Mouse (Mus musculus): ENCODE measurements around the gene Gm20708. TPM values are rescaled to one million over a fixed set of nuclear protein-coding genes. Genes with fewer than 3 reads are reported as not detected.
A peak's percentile ranks its signal among the peaks of the same experiment; 100 is the strongest.

The Gm20708 gene
- polyA plus RNA-seq, 1 experiment from 2014 or later = 0.78 TPM

DNA sequence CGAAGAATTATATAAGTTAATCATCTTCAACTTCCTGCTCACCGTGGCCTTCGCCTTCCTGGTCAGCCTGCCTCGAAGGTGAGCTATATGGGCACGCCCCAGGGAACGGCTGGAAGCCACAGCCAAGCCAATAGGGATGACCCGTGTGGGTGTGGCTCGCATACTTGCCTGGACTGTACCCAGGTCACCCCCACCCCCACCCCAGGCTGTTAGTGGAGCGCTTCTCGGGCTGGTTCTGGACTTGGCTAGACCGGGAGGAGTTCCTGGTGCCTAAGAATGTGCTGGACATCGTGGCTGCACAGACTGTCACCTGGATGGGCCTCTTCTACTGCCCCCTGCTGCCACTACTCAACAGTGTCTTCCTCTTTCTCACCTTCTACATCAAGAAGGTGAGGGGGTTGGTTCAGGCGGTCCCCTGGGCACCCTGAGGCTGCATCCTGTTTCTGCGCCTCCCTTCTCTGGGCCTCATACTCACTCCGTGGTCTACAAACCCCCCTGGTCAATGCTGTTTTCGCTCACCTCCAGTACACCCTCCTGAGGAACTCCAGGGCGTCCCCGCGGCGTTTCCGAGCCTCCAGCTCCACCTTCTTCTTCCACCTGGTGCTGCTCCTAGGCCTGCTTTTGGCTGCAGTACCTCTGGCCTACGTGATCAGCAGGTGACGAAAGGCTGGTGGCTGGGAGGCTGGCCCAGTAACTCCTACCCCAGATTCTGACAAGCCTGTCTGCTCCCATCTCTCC, 18.6 kb upstream of the Gm20708 start:
- POLR2A ChIA-PET = interaction anchor here (1.1 to 1.5 kb wide), 2 partner anchors 20 to 35 kb away, joined by 3 read pairs; partner anchors contain the start of genes Afmid and Tk1
- DNase-seq (ENCODE audit: low read depth, low spot score) (no peak), ATAC-seq (peak; percentile 44)
- no peak for TF ChIP-seq CTCF (IDR thresholded peaks at IDR 0.05)
- CTCF ChIA-PET = interaction anchor here (1.1 to 3.1 kb wide), 9 partner anchors 15 to 406 kb away, joined by 3 to 19 read pairs (median 5); no protein-coding TSS in a partner anchor
- no peaks in the 10 kb centered on the region for H3K27me3 ChIP-seq
- in situ Hi-C loops (cut with MboI; ENCODE audit: low pct_unique_long_range_greater_than_20kb) = no loop called here

DNA sequence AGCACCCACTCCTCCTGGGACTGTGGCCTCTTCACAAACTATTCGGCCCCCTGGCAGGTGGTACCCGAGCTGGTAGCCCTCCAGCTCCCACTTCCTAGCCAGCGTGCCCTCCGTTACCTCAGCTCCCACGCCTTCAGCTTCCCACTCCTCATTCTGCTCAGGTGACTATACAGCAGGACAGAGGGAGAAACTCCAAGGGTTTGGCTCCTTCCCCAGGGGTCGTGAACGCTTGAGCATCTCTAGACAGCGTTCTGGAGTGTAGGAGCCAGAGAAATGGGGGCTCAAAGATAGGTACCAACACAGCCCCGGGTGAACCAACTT, 18.1 kb upstream of the Gm20708 start:
- ChIA-PET POLR2A (no interaction called here), CTCF (interaction anchor here (3.0 to 3.1 kb wide), 2 partner anchors 26 to 33 kb away, joined by 13 to 19 read pairs; no protein-coding TSS in a partner anchor)
- in situ Hi-C loops (cut with MboI; ENCODE audit: low pct_unique_long_range_greater_than_20kb) = no loop called here

DNA sequence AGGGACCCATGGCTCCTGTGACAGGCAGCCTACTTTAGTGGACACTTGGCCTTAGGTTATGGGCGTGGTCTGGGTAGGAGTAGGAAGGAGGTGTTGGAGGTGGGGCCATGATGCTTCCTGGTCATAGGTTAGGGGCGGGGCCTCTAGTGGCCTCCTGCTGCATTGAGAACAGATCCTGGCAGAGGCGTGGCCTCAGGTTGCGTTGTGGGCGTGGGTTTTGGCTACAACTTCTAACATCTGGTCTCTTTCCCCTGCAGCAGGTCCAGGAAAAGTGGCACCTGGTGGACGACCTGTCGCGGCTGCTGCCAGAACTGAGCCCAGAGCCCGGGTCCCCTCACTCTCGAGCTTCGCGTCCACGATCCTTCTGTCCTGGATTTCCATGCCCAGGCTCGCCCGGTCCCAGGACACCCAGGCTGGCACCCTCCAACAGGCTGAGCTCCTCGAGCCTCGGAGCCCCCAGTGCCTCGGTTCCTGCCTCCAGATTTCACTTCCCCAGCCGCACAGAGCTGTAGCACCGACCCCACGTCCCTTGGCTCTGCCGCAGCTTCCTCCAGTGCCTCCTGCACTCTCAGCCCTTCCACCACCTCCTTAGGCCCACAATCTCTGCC, 17.1 kb upstream of the Gm20708 start:
- H3K27me3 ChIP-seq = no peaks in the 10 kb centered on the region
- TF ChIP-seq CTCF (IDR thresholded peaks at IDR 0.05) = no peak
- no peak for DNase-seq (ENCODE audit: low read depth, low spot score)
- POLR2A ChIA-PET = no interaction called here
- ATAC-seq = no peak
- in situ Hi-C loops (cut with MboI; ENCODE audit: low pct_unique_long_range_greater_than_20kb) = no loop called here
- CTCF ChIA-PET = no interaction called here

More for the DNA sequence above, 18.1 kb upstream of the Gm20708 start:
- no peaks in the 10 kb centered on the region for H3K27me3 ChIP-seq
- ATAC-seq (no peak), DNase-seq (ENCODE audit: low read depth, low spot score) (no peak)
- no peak for TF ChIP-seq CTCF (IDR thresholded peaks at IDR 0.05)

DNA sequence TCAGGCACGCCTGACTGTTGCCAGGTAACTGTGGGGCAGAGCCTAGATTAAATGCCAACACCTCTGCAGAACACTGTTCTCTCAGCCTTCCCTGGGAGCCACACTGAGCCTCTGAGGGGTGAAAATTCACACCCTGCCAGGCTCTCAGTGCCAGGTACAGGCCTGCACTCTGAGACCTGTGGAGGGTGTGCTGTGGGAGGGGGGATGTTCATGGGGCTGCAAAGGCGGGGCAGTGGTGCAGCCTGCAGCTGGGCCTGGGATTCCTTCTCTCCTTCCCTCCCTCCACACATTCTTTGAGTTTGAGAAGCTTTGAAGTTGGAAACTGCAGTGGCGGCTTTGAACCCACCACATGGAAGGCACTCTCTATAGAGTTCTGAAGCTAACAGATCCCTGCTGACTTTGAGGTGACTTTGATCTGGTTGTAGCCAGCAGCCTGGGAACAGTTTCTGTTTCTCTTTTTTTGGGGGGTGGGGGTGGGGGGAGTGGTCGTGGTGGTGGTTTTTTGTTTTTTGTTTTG, 15.4 kb upstream of the Gm20708 start:
- no peak for DNase-seq (ENCODE audit: low read depth, low spot score)
- TF ChIP-seq CTCF (IDR thresholded peaks at IDR 0.05) = no peak
- in situ Hi-C loops (cut with MboI; ENCODE audit: low pct_unique_long_range_greater_than_20kb) = no loop called here
- no peak for ATAC-seq
- ChIA-PET CTCF (no interaction called here), POLR2A (interaction anchor here (2.4 kb wide), 1 partner anchor 16 kb away, joined by 6 read pairs; no protein-coding TSS in a partner anchor)
- H3K27me3 ChIP-seq = no peaks in the 10 kb centered on the region

DNA sequence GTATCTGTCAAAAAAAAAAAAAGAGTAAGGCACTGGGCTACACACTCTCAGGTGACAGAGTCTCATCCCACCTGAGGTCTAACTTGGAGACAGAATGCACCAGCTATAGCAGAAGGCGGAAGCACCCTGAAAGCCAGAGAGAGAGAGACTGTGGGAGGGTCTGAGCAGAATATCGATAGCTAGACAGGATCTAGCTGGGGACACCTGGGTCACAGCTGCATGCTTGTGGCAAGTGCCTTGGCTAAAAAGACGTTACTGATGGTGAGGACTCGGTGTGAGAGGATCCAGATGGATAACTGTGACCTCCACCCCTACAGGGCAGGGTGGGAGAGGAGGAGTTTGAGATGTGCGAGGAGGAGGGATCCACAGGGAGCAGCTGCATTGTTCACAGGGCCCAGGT, 12.5 kb upstream of the Gm20708 start:
- in situ Hi-C loops (cut with MboI; ENCODE audit: low pct_unique_long_range_greater_than_20kb) = no loop called here
- ChIA-PET CTCF (interaction anchor here (1.7 kb wide), 1 partner anchor 28 kb away, joined by 4 read pairs; no protein-coding TSS in a partner anchor), POLR2A (interaction anchor here (0.6 kb wide), 1 partner anchor 208 kb away, joined by 3 read pairs; no protein-coding TSS in a partner anchor)

DNA sequence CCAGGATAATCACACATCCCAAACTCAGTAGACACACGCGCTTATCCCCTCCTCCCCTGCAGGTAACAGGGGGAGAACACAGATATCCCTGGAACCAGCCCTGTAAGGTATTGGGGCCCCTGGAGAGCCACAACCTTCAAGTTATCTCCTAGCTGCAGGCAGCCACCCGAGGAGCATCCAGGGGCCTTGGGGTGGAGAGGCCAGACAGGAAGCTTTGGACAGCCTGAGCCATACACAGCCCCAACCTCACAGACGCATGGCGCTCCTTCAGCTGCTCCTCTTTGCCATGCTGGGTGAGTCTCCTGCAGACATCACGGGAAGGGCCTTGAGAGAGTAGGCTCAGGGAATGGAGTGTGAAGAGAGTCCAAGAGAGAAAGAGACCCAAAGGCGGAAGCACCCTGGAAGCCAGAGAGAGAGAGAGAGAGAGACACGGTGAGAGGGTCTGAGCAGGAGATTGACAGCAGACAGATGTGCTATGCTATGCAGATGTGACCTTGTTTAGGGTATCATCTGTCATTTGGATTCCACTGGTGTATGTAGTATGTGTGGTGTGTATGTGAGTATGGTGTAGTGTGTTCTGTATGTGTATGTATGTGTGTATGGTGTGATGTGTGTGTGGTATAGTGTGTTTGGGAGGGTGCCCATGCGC, 11.8 kb upstream of the Gm20708 start, which contains the start of gene 6030468B19Rik:
6030468B19Rik (plus strand) TSS at position 150 of the 649 bp plus-strand sequence.
- in situ Hi-C loops (cut with MboI; ENCODE audit: low pct_unique_long_range_greater_than_20kb) = no loop called here

More for the DNA sequence above, 12.5 kb upstream of the Gm20708 start:
- TF ChIP-seq CTCF (IDR thresholded peaks at IDR 0.05) = no peak
- no peak for ATAC-seq
- H3K27me3 ChIP-seq = no peaks in the 10 kb centered on the region
- DNase-seq (ENCODE audit: low read depth, low spot score) = no peak

DNA sequence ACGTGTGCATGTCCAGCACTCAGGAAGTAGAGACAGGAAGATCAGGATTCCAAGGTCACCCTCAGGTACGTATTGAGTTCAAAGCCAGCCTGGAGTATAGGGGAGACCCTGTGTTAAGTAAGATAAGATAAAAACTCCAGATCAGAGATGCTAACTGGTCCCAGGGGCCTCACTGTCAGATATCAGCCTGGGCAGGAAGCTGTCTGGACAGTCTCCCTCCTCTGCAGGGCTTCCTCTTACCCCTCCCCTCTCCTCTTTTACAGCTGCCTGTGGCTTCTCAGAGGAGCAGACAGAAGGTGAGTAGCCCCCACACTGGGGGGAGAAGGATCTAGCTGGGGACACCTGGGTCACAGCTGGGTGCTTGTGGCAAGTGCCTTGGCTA, 11.3 kb upstream of the Gm20708 start:
- POLR2A ChIA-PET = interaction anchor here (1.1 kb wide), 1 partner anchor 27 kb away, joined by 3 read pairs; the partner anchor contains the start of genes Afmid and Tk1
- no peak for TF ChIP-seq CTCF (IDR thresholded peaks at IDR 0.05)
- DNase-seq (ENCODE audit: low read depth, low spot score) (no peak), ATAC-seq (no peak)
- CTCF ChIA-PET = interaction anchor here (1.7 kb wide), 1 partner anchor 27 kb away, joined by 4 read pairs; no protein-coding TSS in a partner anchor
- in situ Hi-C loops (cut with MboI; ENCODE audit: low pct_unique_long_range_greater_than_20kb) = no loop called here
- H3K27me3 ChIP-seq = no peaks in the 10 kb centered on the region

More for the DNA sequence above, 11.8 kb upstream of the Gm20708 start, which contains the start of gene 6030468B19Rik:
- ATAC-seq (no peak), DNase-seq (ENCODE audit: low read depth, low spot score) (no peak)
- CTCF ChIA-PET = interaction anchor here (1.7 kb wide), 1 partner anchor 27 kb away, joined by 4 read pairs; no protein-coding TSS in a partner anchor
- POLR2A ChIA-PET = interaction anchor here (1.1 kb wide), 1 partner anchor 28 kb away, joined by 3 read pairs; the partner anchor contains the start of genes Afmid and Tk1
- TF ChIP-seq CTCF (IDR thresholded peaks at IDR 0.05) = no peak
- H3K27me3 ChIP-seq = no peaks in the 10 kb centered on the region

DNA sequence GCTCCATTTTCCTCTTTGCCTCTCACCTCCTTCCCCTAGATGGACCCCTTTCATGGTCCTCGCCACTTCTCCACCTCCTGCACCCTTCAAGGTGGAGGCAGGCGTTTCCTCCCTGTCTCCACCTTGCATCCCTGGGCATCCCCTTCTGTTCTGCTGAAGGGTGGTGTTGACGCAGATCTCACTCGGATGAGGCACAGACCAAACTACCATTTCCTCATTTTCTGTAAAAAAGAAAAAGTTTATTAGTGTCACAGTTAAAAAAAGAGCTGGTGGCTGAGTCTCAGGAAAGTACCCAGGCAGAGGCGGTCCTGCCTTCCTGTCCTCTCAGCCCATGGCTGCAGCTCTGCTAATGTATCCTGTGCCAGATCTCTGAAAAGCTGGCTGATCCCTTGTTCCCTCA, 10.3 kb upstream of the Gm20708 start:
- ChIA-PET CTCF (no interaction called here), POLR2A (no interaction called here)
- ATAC-seq (no peak), DNase-seq (ENCODE audit: low read depth, low spot score) (no peak)
- no peaks in the 10 kb centered on the region for H3K27me3 ChIP-seq
- TF ChIP-seq CTCF (IDR thresholded peaks at IDR 0.05) = no peak
- in situ Hi-C loops (cut with MboI; ENCODE audit: low pct_unique_long_range_greater_than_20kb) = no loop called here

DNA sequence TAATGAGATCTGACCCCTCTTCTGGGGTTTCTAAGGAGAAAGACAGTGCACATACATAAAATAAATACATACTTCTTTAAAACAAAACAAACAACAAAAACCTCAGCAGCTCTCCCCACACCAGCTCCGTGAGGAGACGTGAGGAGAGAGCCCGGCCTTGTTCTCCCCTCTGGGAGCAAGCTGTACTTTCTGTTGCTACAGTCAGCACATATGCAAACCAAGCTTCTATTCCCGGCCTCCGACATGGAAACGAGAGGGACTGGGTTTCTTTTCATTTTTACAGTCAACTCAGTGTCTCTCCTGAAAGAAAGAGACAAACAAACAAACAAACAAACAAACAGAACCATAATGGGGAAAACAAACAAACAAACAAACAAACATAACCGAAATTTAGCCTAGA, 9.4 kb upstream of the Gm20708 start:
- ChIA-PET CTCF (no interaction called here), POLR2A (no interaction called here)
- no peak for TF ChIP-seq CTCF (IDR thresholded peaks at IDR 0.05)
- ATAC-seq = no peak
- in situ Hi-C loops (cut with MboI; ENCODE audit: low pct_unique_long_range_greater_than_20kb) = no loop called here
- no peaks in the 10 kb centered on the region for H3K27me3 ChIP-seq
- DNase-seq (ENCODE audit: low read depth, low spot score) = no peak

DNA sequence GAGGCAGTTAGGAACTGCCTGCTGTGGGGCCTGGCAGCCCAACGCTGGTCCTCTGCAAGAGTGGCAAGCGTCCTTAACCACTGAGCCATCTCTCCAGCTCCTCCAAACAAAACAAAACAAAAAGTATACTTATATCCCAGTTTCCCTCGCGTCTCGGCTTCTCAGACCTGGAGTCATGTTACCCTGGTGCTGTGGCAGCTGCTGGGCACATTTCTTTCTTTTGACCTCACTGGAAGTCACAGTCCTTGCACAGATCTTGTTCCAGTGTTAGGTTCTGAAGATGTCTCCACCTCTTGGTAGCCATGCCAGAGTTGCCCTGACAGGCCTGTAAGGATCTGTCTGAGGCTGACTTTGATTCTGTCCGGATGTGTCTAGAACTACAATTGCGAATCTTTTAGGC, 7.8 kb upstream of the Gm20708 start:
- ATAC-seq = no peak
- no peak for TF ChIP-seq CTCF (IDR thresholded peaks at IDR 0.05)
- H3K27me3 ChIP-seq = no peaks in the 10 kb centered on the region
- in situ Hi-C loops (cut with MboI; ENCODE audit: low pct_unique_long_range_greater_than_20kb) = no loop called here
- DNase-seq (ENCODE audit: low read depth, low spot score) = no peak
- ChIA-PET POLR2A (no interaction called here), CTCF (no interaction called here)
